Mouse (Mus musculus): ENCODE data around the gene Zfp174.
"Not testable (repeated sequence)": the region's sequence is repeated elsewhere in the genome, so short reads cannot be mapped to it uniquely, and the experiment has no call there.

Gene Zfp174

DNA sequence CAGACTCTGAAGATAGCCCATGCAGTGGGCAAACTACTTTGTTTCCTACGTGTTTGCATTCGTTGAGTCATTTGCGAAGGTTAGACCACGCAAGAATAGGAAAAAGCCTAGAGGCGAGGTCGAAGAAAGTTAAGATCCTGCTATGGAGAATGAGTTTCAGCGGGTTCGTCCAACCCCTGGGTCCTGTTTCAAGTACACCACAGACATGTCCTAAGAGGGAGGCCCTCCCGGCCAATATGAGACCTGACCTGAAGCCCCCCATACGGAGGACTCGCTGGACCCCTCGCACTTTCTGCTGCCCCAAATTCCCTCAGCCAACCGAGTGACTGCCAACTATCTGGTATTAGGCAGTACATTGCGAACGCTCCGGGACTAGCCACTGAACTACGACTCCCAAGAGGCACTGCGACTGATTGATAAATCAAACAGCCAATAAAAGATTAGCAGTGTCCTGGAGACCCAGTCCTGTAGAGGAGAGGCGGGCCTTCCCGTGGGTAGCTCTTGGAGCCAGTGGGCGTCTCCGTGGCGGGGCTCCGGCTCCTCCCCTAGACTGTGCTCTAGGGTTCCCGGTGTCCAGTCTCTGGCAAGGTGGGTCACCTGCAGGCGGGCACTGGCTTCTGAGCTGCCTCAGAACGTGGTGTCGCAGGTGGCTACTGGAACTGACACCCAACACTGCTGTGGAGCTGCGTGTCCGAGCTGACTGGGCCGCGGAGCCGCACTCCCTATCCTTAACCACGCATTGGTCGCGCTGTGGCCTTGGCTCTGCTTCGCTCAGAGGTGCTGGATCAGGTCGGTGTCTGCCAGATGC lies at the start of gene Zfp174:
Gene Zfp174, plus strand, starts transcription at position 558 of the 808 bp plus-strand sequence.
- DNase-seq (ENCODE audit: low spot score): peak; percentile 56

- no peak for DNase-seq (ENCODE audit: low spot score)
Observed at GRCm38 (mm10) chr16:3808176-3808575, 38.9 kb upstream of the Zfp174 start.

- not testable (repeated sequence) for DNase-seq (ENCODE audit: low spot score)
Observed at GRCm38 (mm10) chr16:3814667-3815066, 32.4 kb upstream of the Zfp174 start.

- no peak for DNase-seq (ENCODE audit: low spot score)
Observed at GRCm38 (mm10) chr16:3820202-3820601, 26.9 kb upstream of the Zfp174 start.

- no peak for DNase-seq (ENCODE audit: low spot score)
Observed at GRCm38 (mm10) chr16:3828021-3828420, 19.0 kb upstream of the Zfp174 start.

GRCm38 (mm10) chr16:3829727-3830126 lies 17.3 kb upstream of the Zfp174 start:
- DNase-seq (ENCODE audit: low spot score): no peak

GRCm38 (mm10) chr16:3830588-3831109 lies 16.4 kb upstream of the Zfp174 start, which contains the start of gene Olfr15:
TSS of gene Olfr15 (plus strand) at chr16:3830878.
- DNase-seq (ENCODE audit: low spot score): no peak

- DNase-seq (ENCODE audit: low spot score): no peak
Observed at GRCm38 (mm10) chr16:3835461-3835860, 11.6 kb upstream of the Zfp174 start.

DNA sequence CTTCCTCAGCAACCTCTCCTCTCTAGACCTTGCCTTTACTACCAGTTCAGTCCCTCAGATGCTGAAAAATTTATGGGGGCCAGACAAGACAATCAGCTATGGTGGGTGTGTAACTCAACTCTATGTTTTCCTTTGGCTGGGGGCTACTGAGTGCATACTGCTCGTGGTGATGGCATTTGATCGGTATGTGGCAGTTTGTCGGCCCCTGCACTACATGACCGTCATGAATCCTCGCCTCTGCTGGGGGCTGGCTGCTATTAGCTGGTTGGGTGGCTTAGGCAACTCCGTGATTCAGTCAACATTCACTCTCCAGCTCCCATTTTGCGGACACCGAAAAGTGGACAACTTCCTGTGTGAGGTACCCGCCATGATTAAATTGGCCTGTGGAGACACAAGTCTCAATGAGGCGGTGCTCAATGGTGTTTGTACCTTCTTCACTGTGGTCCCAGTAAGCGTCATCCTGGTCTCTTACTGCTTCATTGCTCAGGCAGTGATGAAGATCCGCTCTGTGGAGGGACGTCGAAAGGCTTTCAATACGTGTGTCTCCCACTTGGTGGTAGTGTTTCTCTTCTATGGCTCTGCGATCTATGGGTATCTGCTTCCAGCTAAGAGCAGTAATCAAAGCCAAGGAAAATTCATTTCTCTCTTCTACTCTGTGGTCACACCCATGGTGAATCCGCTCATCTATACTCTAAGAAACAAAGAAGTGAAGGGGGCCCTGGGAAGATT lies 7.7 kb upstream of the Zfp174 start:
- DNase-seq (ENCODE audit: low spot score): no peak

DNA sequence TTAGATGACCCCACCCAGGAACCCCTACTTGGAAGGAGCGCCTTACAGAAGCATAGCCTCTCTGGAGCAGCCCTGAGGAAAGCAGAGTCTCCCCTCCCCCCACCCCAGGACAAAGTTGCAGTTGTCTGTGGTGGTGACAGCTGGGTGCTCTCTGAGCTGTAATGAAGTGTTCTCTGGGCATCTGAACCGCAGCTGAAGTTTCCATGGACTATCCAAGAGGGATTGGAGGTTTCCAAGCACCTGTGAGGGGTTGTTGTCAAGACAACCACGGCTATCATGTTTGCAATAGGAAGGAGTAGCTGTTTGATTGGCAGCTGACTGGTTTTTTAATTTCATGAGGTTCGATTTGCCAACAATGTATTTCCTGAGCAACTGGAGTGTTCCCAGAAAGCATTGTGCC lies 4.1 kb upstream of the Zfp174 start:
- DNase-seq (ENCODE audit: low spot score): no peak

GRCm38 (mm10) chr16:3843796-3844195 lies 3.3 kb upstream of the Zfp174 start:
- no peak for DNase-seq (ENCODE audit: low spot score)

GRCm38 (mm10) chr16:3847871-3848270 lies 803 bp downstream of the Zfp174 start:
- no peak for DNase-seq (ENCODE audit: low spot score)

DNA sequence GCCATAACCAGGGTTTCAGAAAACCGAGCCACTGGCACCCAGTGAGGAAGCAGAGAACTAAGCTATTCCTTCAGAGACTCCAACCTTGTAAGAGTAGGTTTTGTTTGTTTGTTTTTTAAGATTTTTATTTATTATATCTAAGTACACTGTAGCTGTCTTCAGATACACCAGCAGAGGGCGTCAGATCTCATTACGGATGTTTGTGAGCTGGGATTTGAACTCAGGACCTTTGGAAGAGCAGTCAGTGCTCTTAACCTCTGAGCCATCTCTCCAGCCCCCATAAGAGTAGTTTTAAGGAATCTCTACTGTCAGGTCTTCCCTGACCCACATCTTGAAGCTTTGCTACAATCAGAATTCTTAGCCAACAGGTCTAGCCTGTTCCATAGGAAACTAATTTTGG lies 1.3 kb downstream of the Zfp174 start:
- no peak for DNase-seq (ENCODE audit: low spot score)

DNA sequence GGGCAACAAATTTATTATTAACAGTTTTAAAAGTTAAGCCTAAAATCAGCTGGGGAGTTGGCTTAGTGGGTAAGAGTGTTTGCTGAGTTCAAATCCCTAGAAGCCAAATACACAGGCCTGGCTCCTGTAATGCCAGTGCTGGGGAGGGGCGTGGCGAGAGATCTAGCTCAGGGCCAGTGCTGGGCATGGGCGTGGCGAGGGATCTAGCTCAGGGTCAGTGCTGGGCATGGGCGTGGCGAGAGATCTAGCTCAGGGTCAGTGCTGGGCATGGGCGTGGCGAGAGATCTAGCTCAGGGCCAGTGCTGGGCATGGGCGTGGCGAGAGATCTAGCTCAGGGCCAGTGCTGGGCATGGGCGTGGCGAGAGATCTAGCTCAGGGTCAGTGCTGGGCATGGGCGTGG lies 4.2 kb downstream of the Zfp174 start:
- DNase-seq (ENCODE audit: low spot score): not testable (repeated sequence)

- no peak for DNase-seq (ENCODE audit: low spot score)
Observed at GRCm38 (mm10) chr16:3852586-3852985, 5.5 kb downstream of the Zfp174 start.

DNA sequence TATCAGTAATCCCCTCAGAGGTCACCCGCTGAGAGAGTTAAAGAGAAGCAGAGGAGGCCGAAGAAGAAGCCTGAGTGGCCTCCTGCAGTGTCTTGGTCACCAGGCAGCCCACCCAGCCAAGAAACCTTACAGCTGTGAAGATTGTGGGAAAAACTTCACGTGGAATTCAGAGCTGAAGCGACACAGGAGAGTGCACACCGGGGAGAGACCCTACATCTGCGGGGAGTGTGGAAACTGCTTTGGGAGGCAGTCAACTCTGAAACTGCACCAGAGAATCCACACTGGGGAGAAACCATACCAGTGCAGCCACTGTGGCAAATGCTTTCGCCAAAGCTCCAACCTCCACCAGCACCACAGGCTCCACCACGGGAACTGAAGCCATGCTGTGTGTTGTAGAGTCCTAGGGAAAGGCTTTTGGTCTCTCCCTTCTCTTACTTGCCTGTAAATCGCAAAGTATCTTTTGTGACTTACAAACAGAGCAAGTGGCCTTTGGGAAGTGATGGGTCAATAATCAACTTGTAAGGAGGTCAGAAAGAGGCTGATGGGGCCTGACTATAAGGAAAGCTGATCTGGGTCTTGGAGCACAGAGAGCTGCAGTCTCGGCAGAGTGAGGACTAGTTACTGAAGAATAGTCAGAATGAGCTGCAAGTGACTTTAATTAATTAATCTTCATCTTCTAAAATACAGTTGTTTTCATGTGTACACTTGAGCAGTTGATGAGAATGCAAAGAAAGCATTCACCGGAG lies 7.5 kb downstream of the Zfp174 start:
- DNase-seq (ENCODE audit: low spot score): no peak

- no peak for DNase-seq (ENCODE audit: low spot score)
Observed at GRCm38 (mm10) chr16:3855776-3856175, 8.7 kb downstream of the Zfp174 start.

- no peak for DNase-seq (ENCODE audit: low spot score)
Observed at GRCm38 (mm10) chr16:3859254-3859653, 12.2 kb downstream of the Zfp174 start.

GRCm38 (mm10) chr16:3871815-3872214 lies 24.7 kb downstream of the Zfp174 start:
- DNase-seq (ENCODE audit: low spot score): no peak

GRCm38 (mm10) chr16:3872216-3873047 lies 25.4 kb downstream of the Zfp174 start, which contains the start of gene Naa60:
TSS of gene Naa60 (plus strand) at chr16:3872375.
- DNase-seq (ENCODE audit: low spot score): peak; percentile 59

GRCm38 (mm10) chr16:3876346-3876745 lies 29.3 kb downstream of the Zfp174 start:
- DNase-seq (ENCODE audit: low spot score): no peak
